Mouse (Mus musculus) gastrocnemius, adult 18-20 months (tissue): Measurements from ENCODE around the gene Hvcn1. TPM values are rescaled to one million over a fixed set of nuclear protein-coding genes. Genes with fewer than 3 reads are reported as not detected.
"Not testable (repeated sequence)": the region's sequence is repeated elsewhere in the genome, so short reads cannot be mapped to it uniquely, and the experiment has no call there.

Experiments used
- DNase-seq: peaks from one replicate; pipeline ENCODE4 v3.0.0; 2021; ENCODE audit warnings: low spot score
- long read RNA-seq, 2 experiments: library from polyadenylated mRNA; stranded (forward); transcript quantifications; one replicate each; pipeline ENCODE4 v2.0.0; 2021
- total RNA-seq, 2 experiments: library from RNA; stranded (reverse); gene quantifications; 2 replicates each; pipeline ENCODE4 v1.2.3; 2021

Gene Hvcn1
- 1 to 10 TPM in 1 of 2 experiments, under 1 TPM in 1; 0.80 to 1.2 TPM for total RNA-seq
- long read RNA-seq, experiment 1, partial matches to known transcripts, result 0 of 1 reads
- long read RNA-seq, experiment 1, other reads (novel, unspliced or antisense), result 1 of 1 reads
- long read RNA-seq, experiment 2, result 0 reads

- no peak for DNase-seq
These were observed at the start of gene Hvcn1 for GRCm38 (mm10) chr5:122206475-122206874. TSS of gene Hvcn1 (plus strand) at chr5:122206804.

GRCm38 (mm10) chr5:122157827-122158381 lies 48.7 kb upstream of the Hvcn1 start, which contains the start of gene Ppp1cc:
TSS of gene Ppp1cc (plus strand) at chr5:122158278.
- DNase-seq, result peak; percentile 91

- DNase-seq, result no peak
These were observed 47.8 kb upstream of the Hvcn1 start for GRCm38 (mm10) chr5:122158557-122159515.

GRCm38 (mm10) chr5:122163194-122163593 lies 43.4 kb upstream of the Hvcn1 start:
- no peak for DNase-seq

- no peak for DNase-seq
These were observed 42.6 kb upstream of the Hvcn1 start for GRCm38 (mm10) chr5:122164011-122164410.

- no peak for DNase-seq
These were observed 41.2 kb upstream of the Hvcn1 start for GRCm38 (mm10) chr5:122165233-122165915.

- no peak for DNase-seq
These were observed 39.9 kb upstream of the Hvcn1 start for GRCm38 (mm10) chr5:122166636-122167161.

- no peak for DNase-seq
These were observed 38.1 kb upstream of the Hvcn1 start for GRCm38 (mm10) chr5:122168344-122169069.

GRCm38 (mm10) chr5:122171058-122171457 lies 35.5 kb upstream of the Hvcn1 start:
- DNase-seq, result no peak

- DNase-seq, result no peak
These were observed 31.2 kb upstream of the Hvcn1 start for GRCm38 (mm10) chr5:122175402-122175801.

GRCm38 (mm10) chr5:122175961-122176360 lies 30.6 kb upstream of the Hvcn1 start:
- no peak for DNase-seq

GRCm38 (mm10) chr5:122176398-122176797 lies 30.2 kb upstream of the Hvcn1 start:
- no peak for DNase-seq

GRCm38 (mm10) chr5:122179665-122180064 lies 26.9 kb upstream of the Hvcn1 start:
- DNase-seq, result no peak

GRCm38 (mm10) chr5:122184283-122184806 lies 22.3 kb upstream of the Hvcn1 start:
- no peak for DNase-seq

GRCm38 (mm10) chr5:122184858-122185257 lies 21.7 kb upstream of the Hvcn1 start:
- DNase-seq, result not testable (repeated sequence)

- peak; percentile 27 for DNase-seq
These were observed 17.5 kb upstream of the Hvcn1 start for GRCm38 (mm10) chr5:122189115-122189514.

GRCm38 (mm10) chr5:122190465-122190864 lies 16.1 kb upstream of the Hvcn1 start:
- no peak for DNase-seq

- no peak for DNase-seq
These were observed 15.1 kb upstream of the Hvcn1 start for GRCm38 (mm10) chr5:122191269-122192063.

- DNase-seq, result no peak
These were observed 14.3 kb upstream of the Hvcn1 start for GRCm38 (mm10) chr5:122192347-122192746.

GRCm38 (mm10) chr5:122200872-122201271 lies 5.7 kb upstream of the Hvcn1 start:
- DNase-seq, result no peak
